8 mouse cellular contexts compared by ENCODE assay signal in the genomic region with DNA sequence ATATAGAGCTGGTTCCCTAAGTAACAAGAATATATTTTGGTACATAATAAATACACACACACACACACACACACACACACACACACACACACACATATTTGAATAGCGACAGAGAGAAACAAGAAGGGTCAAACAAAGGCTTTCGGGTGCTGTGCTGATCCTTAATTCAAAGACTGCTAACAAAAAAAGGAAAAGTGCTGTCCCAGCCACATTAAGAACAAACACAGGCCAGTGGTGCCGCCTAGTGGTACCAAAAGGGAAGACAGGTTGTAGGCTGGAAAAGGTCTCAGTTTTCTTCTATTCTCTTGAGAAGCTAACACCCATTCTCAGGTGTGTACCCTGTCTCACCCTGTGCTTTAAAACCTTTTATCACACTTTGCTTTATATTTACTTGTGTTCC.
A peak's percentile ranks its signal among the peaks of the same experiment; 100 is the strongest.
DNase-seq lines count a peak whose midpoint lies in the region; ATAC-seq and TF ChIP-seq lines count a peak whose summit lies in the region.

No protein-coding gene starts in this region.

- TF ChIP-seq CTCF in lung, postnatal 0 days (IDR thresholded peaks at IDR 0.05): peak; percentile 92

- peak; percentile 43 to 55 for DNase-seq in urinary bladder, adult 18-20 months (ENCODE audit: low spot score in 2 of 2)
- DNase-seq in urinary bladder, postnatal 10 days (ENCODE audit: low spot score): no peak
- peak; percentile 59 to 64 for DNase-seq in adrenal gland, postnatal 36 days
- peak; percentile 74 for DNase-seq in kidney, postnatal 10 days
- DNase-seq in lung, postnatal 0 days (ENCODE audit: low spot score): peak; percentile 78
- DNase-seq in right cerebral cortex, postnatal 10 days (ENCODE audit: low spot score in 2 of 2): peak; percentile 56 to 74

- H3K36me3 ChIP-seq in forebrain, embryonic 12.5 days (replicated peaks): no peaks in the 10 kb centered on the region
- H3K36me3 ChIP-seq in lung, postnatal 0 days (ENCODE audit: insufficient read depth, low read length): no peaks in the 10 kb centered on the region

- 3% methylated on average over 3 of the region's 3 CpGs for WGBS in forebrain, embryonic 12.5 days
- WGBS in lung, postnatal 0 days: 5% methylated on average over 3 of the region's 3 CpGs

- 0 out of 2 replicates have a peak, but pooled peaks have one; percentile 30 for ATAC-seq in forebrain, embryonic 12.5 days (ENCODE audit: low FRiP score)
- no peak for ATAC-seq in lung, postnatal 0 days
- no peak for ATAC-seq in monocyte, adult 5-6 weeks (replicated peaks; ENCODE audit: insufficient number of reproducible peaks, low FRiP score, low TSS enrichment, poor library complexity, severe bottlenecking)

- no peak overlapping the region for H3K4me2 ChIP-seq in forebrain, embryonic 12.5 days
- H3K4me2 ChIP-seq in lung, postnatal 0 days (replicated peaks; ENCODE audit: low read depth, low read length): no peak overlapping the region

- TF ChIP-seq EP300 in lung, postnatal 0 days (IDR thresholded peaks at IDR 0.05): no peak

- peaks cover 10% of the 10 kb centered on the region; the same call in 1 of the 2 replicates for H3K4me1 ChIP-seq in forebrain, embryonic 12.5 days
- no peaks in the 10 kb centered on the region for H3K4me1 ChIP-seq in lung, postnatal 0 days (ENCODE audit: insufficient read depth, low read depth, low read length)

- H3K27me3 ChIP-seq in forebrain, embryonic 12.5 days: no peaks in the 10 kb centered on the region
- H3K27me3 ChIP-seq in lung, postnatal 0 days (replicated peaks; ENCODE audit: insufficient read depth, low read length): no peaks in the 10 kb centered on the region

- H3K9me3 ChIP-seq in forebrain, embryonic 12.5 days: no peaks in the 10 kb centered on the region
- no peaks in the 10 kb centered on the region for H3K9me3 ChIP-seq in lung, postnatal 0 days (ENCODE audit: low read length)

- no peak overlapping the region for H3K9ac ChIP-seq in forebrain, embryonic 12.5 days
- no peak overlapping the region for H3K9ac ChIP-seq in lung, postnatal 0 days (replicated peaks; ENCODE audit: low read depth)

- H3K4me3 ChIP-seq in forebrain, embryonic 12.5 days (replicated peaks): no peak overlapping the region
- H3K4me3 ChIP-seq in lung, postnatal 0 days (ENCODE audit: low read depth, low read length): no peak overlapping the region

- H3K27ac ChIP-seq in forebrain, embryonic 12.5 days: no peak overlapping the region
- H3K27ac ChIP-seq in lung, postnatal 0 days (ENCODE audit: low read length): no peak overlapping the region
